Mouse (Mus musculus): ENCODE results near the gene Kif13a.

DNA sequence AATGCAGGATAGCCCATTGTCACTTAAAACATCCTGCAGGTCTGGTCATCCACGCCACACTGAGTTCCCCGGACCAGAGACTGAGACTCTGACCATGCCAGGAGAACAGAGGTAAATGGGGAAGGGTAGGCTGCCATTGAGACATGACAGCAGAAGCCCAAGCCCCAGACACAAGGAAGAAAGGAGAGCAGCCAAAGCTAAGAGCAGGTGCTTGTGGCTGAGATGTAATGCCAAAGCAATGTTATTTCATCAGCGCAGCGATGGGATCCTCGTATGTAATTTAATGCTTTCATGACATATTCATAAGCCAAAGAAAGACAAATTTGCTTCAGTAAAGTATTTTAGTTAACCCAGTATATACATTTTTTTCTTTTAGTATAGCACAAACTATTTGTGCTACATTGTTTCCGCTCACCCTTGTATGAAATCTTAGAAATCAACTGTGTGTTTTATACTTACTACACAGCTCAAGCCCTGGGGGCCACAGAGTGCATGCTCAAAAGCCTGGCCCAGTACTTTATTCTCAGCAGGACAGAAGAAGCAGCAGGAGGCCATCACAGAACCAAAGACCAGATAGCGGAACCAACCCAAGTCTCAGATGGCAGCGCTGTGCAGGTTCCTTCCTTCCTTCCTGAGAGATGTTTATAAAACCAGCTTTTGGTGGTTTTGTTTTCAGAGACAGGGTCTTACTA is 71.4 kb downstream of the Kif13a start:
- TF ChIP-seq CTCF (IDR thresholded peaks at IDR 0.05; ENCODE audit: borderline replicate concordance, insufficient read depth, low read depth, low read length): no peak
- TF ChIP-seq POLR2A (IDR thresholded peaks at IDR 0.05; ENCODE audit: borderline replicate concordance, insufficient read depth, low read length): no peak

Measured in cerebellum, adult 2 months (tissue).